Comparison of ENCODE assay signal across 29 mouse cellular contexts in the genomic region with DNA sequence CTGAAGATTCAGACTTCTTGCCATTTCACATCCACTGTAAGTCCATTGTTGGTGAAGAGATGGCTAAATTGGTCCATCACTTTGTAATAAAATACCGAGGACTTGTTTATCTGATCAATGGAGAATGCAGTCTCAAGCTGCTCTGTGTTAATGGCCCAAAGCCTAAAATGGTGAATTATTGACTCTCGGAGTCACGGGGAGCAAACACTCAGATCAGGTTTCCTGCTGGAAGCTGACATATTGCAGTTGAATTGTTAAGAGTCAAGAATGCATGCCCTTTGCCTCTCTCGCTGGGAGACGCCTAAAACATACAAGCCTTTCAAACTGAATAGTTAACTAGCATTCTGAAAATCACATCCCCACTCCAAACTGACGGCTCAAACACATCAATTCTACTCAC.
A peak's percentile ranks its signal among the peaks of the same experiment; 100 is the strongest.
DNase-seq lines count a peak whose midpoint lies in the region; ATAC-seq lines count a peak whose summit lies in the region.
"Had no signal": no experiment of that assay in that cellular context is flagged by ENCODE, and none has a peak within 500 bp of the region (broad histone marks: within the 10 kb centered on the region; RNA-seq: fewer than 3 reads in every experiment).

No protein-coding gene starts in this region.

- H3K27ac ChIP-seq in embryonic facial prominence, embryonic 10.5 days (replicated peaks) = no peak overlapping the region
- no peak overlapping the region; the same call in 1 of the 2 replicates for H3K27ac ChIP-seq in kidney, embryonic 14.5 days (ENCODE audit: low read depth, low read length)
- H3K27ac ChIP-seq in midbrain, embryonic 15.5 days = no peak overlapping the region
- H3K27ac ChIP-seq: embryonic facial prominence, embryonic 13.5 days; forebrain, embryonic 10.5 days; forebrain, embryonic 15.5 days; heart, embryonic 13.5 days; hindbrain, embryonic 10.5 days; hindbrain, embryonic 15.5 days; layer of hippocampus, adult 2 months; liver, embryonic 12.5 days; macrophage; neural tube, embryonic 13.5 days had no signal

- H3K36me3 ChIP-seq in embryonic facial prominence, embryonic 10.5 days (replicated peaks) = no peaks in the 10 kb centered on the region
- no peaks in the 10 kb centered on the region for H3K36me3 ChIP-seq in kidney, embryonic 14.5 days (ENCODE audit: control insufficient read depth, insufficient read depth, low read length)
- no peaks in the 10 kb centered on the region for H3K36me3 ChIP-seq in midbrain, embryonic 15.5 days (replicated peaks)
- H3K36me3 ChIP-seq: embryonic facial prominence, embryonic 13.5 days; forebrain, embryonic 10.5 days; forebrain, embryonic 15.5 days; heart, embryonic 13.5 days; hindbrain, embryonic 10.5 days; hindbrain, embryonic 15.5 days; liver, embryonic 12.5 days; neural tube, embryonic 13.5 days had no signal

- H3K4me3 ChIP-seq in embryonic facial prominence, embryonic 10.5 days = no peak overlapping the region
- no peak overlapping the region for H3K4me3 ChIP-seq in kidney, embryonic 14.5 days (ENCODE audit: low read length)
- H3K4me3 ChIP-seq in midbrain, embryonic 15.5 days = no peak overlapping the region
- H3K4me3 ChIP-seq: embryonic facial prominence, embryonic 13.5 days; forebrain, embryonic 10.5 days; forebrain, embryonic 15.5 days; heart, embryonic 13.5 days; hindbrain, embryonic 10.5 days; hindbrain, embryonic 15.5 days; layer of hippocampus, adult 2 months; liver, embryonic 12.5 days; myocyte; neural tube, embryonic 13.5 days had no signal

- no peak overlapping the region for H3K4me2 ChIP-seq in kidney, embryonic 14.5 days (replicated peaks; ENCODE audit: low read depth, low read length)
- H3K4me2 ChIP-seq in midbrain, embryonic 15.5 days = no peak overlapping the region
- H3K4me2 ChIP-seq: embryonic facial prominence, embryonic 13.5 days; forebrain, embryonic 15.5 days; heart, embryonic 13.5 days; hindbrain, embryonic 15.5 days; liver, embryonic 12.5 days; midbrain, embryonic 11.5 days; neural tube, embryonic 13.5 days had no signal

- H3K9me3 ChIP-seq in embryonic facial prominence, embryonic 10.5 days = no peaks in the 10 kb centered on the region
- H3K9me3 ChIP-seq in kidney, embryonic 14.5 days (ENCODE audit: control insufficient read depth, low read length) = no peaks in the 10 kb centered on the region
- H3K9me3 ChIP-seq in midbrain, embryonic 15.5 days = no peaks in the 10 kb centered on the region
- H3K9me3 ChIP-seq: embryonic facial prominence, embryonic 13.5 days; forebrain, embryonic 10.5 days; forebrain, embryonic 15.5 days; heart, embryonic 13.5 days; hindbrain, embryonic 10.5 days; hindbrain, embryonic 15.5 days; liver, embryonic 12.5 days; neural tube, embryonic 13.5 days had no signal

- no peak overlapping the region for H3K9ac ChIP-seq in kidney, embryonic 14.5 days (ENCODE audit: low read depth, low read length)
- H3K9ac ChIP-seq in midbrain, embryonic 15.5 days = no peak overlapping the region
- H3K9ac ChIP-seq: embryonic facial prominence, embryonic 13.5 days; forebrain, embryonic 15.5 days; heart, embryonic 13.5 days; hindbrain, embryonic 15.5 days; liver, embryonic 12.5 days; neural tube, embryonic 13.5 days had no signal

- no peaks in the 10 kb centered on the region for H3K27me3 ChIP-seq in embryonic facial prominence, embryonic 10.5 days (replicated peaks; ENCODE audit: low read depth, poor library complexity, severe bottlenecking)
- no peaks in the 10 kb centered on the region for H3K27me3 ChIP-seq in kidney, embryonic 14.5 days (ENCODE audit: control insufficient read depth, insufficient read depth, low read length)
- H3K27me3 ChIP-seq in midbrain, embryonic 15.5 days (replicated peaks) = no peaks in the 10 kb centered on the region
- H3K27me3 ChIP-seq: embryonic facial prominence, embryonic 13.5 days; forebrain, embryonic 15.5 days; heart, embryonic 13.5 days; hindbrain, embryonic 15.5 days; liver, embryonic 12.5 days had no signal

- peak; percentile 68; the same call in 1 of the 2 replicates for ATAC-seq in kidney, embryonic 14.5 days (ENCODE audit: low FRiP score, low TSS enrichment)
- no peak for ATAC-seq in midbrain, embryonic 15.5 days (replicated peaks)
- ATAC-seq: CD4-positive, CD25-positive, alpha-beta regulatory T cell, adult 4 months; forebrain, embryonic 15.5 days; inflammation-experienced regulatory T-cells, adult 6 months; liver, embryonic 12.5 days; lung, postnatal 0 days had no signal

- DNase-seq in embryo, embryonic 10.5 days (ENCODE audit: low spot score) = peak; percentile 26
- peak; percentile 13 for DNase-seq in embryonic facial prominence, embryonic 10.5 days (ENCODE audit: low spot score)
- peak; percentile 33 for DNase-seq in kidney, postnatal 14 days
- DNase-seq in neural tube, embryonic 10.5 days (ENCODE audit: extremely low spot score, low spot score) = no peak
- no peak for DNase-seq in spleen, postnatal 14 days (ENCODE audit: low spot score in 2 of 2)
- DNase-seq: adrenal gland, postnatal 14 days; cerebellum, adult 11 months; cerebellum, adult 9-11 months; heart, postnatal 10 days; left cerebral cortex, postnatal 4 days; lung, adult 18-20 months; right cerebral cortex, postnatal 4 days had no signal

- H3K4me1 ChIP-seq in embryonic facial prominence, embryonic 10.5 days = peaks cover 12% of the 10 kb centered on the region
- no peaks in the 10 kb centered on the region for H3K4me1 ChIP-seq in kidney, embryonic 14.5 days (ENCODE audit: control insufficient read depth, insufficient read depth, low read length)
- H3K4me1 ChIP-seq in midbrain, embryonic 15.5 days = no peaks in the 10 kb centered on the region
- H3K4me1 ChIP-seq: forebrain, embryonic 15.5 days; heart, embryonic 13.5 days; hindbrain, embryonic 15.5 days; liver, embryonic 12.5 days; neural tube, embryonic 13.5 days had no signal

- WGBS in embryonic facial prominence, embryonic 10.5 days = 48% methylated on average over 6 of the region's 6 CpGs
- 5% methylated on average over 6 of the region's 6 CpGs for WGBS in kidney, embryonic 14.5 days
- WGBS in midbrain, embryonic 15.5 days = 65% methylated on average over 6 of the region's 6 CpGs

Comparison
In these comparisons a context has a peak if more than half of its experiments do, and no peak if none do; other contexts are left out.
1. DNase-seq: peak in embryo, embryonic 10.5 days (single experiment), embryonic facial prominence, embryonic 10.5 days (single experiment) and kidney, postnatal 14 days (single experiment); none in neural tube, embryonic 10.5 days (single experiment) and spleen, postnatal 14 days (0 of 2).